In genomic region chr13:47019774-47020173, GRCm38 (mm10) we compare ENCODE assay signal across 12 mouse cellular contexts.
"Had no signal": no experiment of that assay in that cellular context is flagged by ENCODE, and none has a peak within 500 bp of the region (broad histone marks: within the 10 kb centered on the region; RNA-seq: fewer than 3 reads in every experiment).

No protein-coding gene starts in this region.

- H3K27me3 ChIP-seq: limb, embryonic 15.5 days; midbrain, embryonic 15.5 days; stomach, embryonic 15.5 days had no signal

- ATAC-seq: hindbrain, embryonic 16.5 days; inflammation-experienced regulatory T-cells, adult 6 months; midbrain, embryonic 15.5 days had no signal

- H3K4me3 ChIP-seq: left cerebral cortex, adult 2 months; limb, embryonic 15.5 days; midbrain, embryonic 10.5 days; midbrain, embryonic 15.5 days; neural tube, embryonic 13.5 days; stomach, embryonic 15.5 days had no signal

- H3K4me2 ChIP-seq: limb, embryonic 15.5 days; lung, embryonic 14.5 days; midbrain, embryonic 15.5 days; neural tube, embryonic 13.5 days; stomach, embryonic 15.5 days had no signal

- H3K27ac ChIP-seq: left cerebral cortex, adult 2 months; limb, embryonic 15.5 days; midbrain, embryonic 10.5 days; midbrain, embryonic 15.5 days; neural tube, embryonic 13.5 days; stomach, embryonic 15.5 days had no signal

- H3K36me3 ChIP-seq: limb, embryonic 15.5 days; midbrain, embryonic 15.5 days; stomach, embryonic 15.5 days had no signal

- H3K9me3 ChIP-seq: limb, embryonic 15.5 days; midbrain, embryonic 10.5 days; midbrain, embryonic 15.5 days; neural tube, embryonic 13.5 days; stomach, embryonic 15.5 days had no signal

- H3K4me1 ChIP-seq: stomach, embryonic 15.5 days had no signal

- H3K9ac ChIP-seq: limb, embryonic 15.5 days; lung, embryonic 14.5 days; midbrain, embryonic 15.5 days; neural tube, embryonic 13.5 days; stomach, embryonic 15.5 days had no signal

- DNase-seq: lung, embryonic 14.5 days; lung, postnatal 4 days; right cerebral cortex, postnatal 14 days; thymus, postnatal 36 days had no signal
